Mouse (Mus musculus) natural killer cell, adult 2 months (primary cell): ENCODE results near the gene Adamts15.

Source experiments
- DNase-seq, 2 experiments: peaks; one replicate each; pipeline ENCODE4 v3.0.0; 2022; ENCODE audit warnings: low spot score in 2 of 2

The Adamts15 gene

DNA sequence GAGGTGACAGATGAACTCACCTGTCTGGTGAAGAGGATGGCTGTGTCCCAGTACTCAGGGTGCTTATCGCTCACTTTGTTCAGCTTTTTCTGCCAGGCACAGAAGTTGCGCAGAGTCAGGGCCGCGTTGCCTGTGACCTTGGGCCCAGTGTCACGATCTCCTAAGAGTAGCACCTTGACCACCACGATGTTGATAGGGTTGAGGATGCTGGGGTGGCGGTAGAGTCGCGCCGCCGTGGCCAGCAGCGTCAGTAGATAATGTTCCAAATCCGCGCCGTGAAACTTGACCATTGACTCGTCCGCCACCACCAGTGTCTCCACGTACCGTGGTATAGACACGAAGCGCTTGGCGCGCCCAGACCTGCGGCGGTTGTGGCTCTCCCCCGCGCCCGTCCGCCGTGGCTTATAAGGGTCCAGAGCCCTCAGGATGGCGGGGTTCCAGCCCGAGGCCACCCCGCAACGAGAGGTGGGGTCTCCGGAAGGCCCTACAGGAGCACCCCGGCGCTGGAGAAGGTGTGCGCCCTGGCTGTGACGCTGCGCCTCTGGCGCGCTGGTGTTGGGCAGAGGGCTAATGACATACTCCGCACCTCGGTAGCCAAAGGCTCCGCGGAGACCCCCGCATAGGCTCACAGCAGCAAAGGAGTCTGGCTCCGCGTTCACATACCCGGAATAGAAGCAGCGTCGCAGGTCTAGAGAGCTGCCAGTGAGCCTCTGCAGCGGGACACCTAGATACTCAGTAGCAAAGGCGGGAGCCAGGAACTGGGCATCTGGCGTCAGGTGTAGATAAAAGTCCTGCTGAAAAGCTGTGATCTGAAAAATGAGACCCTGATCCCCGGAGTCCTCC lies 770 bp downstream of the Adamts15 start:
- no peak for DNase-seq

DNA sequence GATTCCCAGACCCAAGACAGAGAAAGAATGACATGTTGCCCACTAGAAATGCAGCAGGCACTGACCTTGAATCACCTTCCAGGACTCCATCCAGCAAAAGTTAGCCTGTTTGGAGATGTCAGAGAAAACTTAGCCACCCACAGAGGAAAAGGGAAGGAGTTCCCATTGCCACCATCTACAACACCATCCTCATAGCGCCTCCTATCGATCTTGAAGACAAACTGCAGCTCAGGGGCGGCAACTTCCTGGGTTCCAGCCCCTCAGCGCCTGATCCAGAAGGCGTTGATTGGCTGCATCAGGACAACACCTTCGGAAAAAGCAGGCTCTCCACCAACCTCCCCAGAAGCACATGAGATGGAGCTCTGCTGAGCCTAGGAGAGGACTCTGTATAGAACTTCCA lies 1.5 kb downstream of the Adamts15 start:
- no peak for DNase-seq

DNA sequence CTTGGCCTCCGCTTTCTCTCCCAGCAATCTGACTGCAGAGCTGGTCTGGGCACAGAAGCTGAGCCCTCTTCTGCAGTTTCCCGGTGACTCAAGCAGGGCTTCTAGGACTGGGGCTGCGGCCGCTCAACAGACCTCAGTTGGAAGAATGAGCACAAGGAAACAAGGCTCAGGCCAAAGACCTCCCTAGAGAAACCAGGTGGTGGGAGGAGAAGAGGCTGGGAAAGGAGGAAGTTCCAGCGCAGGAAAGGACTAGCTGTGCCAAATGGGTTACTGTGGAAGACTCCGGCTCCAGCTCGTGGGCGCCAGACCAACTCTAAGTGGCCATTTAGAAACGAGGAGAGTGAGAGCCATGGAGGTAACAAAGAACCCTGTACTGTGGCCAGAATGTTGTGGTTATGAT lies 2.6 kb downstream of the Adamts15 start:
- DNase-seq = no peak

DNA sequence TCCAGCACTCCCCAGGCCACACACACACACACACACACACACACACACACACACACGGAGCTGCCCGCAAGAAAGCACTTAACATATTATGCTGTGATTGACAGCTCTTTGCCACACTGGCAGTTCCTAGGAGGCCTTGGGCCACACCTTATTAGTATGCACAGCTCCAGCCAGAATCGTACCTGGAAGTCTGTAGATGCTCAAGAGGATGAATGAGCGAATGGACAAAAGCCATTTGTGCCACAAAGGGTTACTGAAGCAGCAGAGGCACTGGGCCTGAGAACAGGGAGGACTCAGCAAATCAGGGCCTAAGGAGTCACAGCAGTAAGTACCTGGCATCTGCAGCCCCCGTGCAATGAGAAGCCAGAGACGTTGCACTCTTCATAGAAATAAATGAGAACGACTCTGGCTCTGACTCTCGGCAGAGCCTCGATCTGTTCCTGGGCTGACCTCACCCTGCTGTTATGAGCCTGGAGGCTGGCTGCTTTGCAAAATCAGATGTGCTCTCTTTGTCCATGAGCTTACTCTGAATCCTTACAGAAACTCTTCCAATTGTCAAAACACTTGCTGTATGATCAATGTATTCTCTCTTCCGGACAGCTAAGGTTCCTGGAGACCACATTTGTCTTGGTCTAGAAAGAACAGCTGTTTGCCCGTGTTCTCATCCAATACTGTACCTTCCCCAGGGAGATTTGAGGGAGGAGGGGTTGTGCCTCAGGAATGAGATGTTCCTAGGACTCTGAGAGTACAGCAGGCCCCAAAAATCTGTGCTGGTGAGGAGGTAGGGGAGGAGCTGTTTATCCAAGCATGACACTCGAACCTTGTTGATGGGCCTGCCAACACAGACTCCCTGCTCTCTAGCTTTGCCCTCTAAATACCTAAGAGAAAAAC lies 3.5 kb downstream of the Adamts15 start:
- no peak for DNase-seq

DNA sequence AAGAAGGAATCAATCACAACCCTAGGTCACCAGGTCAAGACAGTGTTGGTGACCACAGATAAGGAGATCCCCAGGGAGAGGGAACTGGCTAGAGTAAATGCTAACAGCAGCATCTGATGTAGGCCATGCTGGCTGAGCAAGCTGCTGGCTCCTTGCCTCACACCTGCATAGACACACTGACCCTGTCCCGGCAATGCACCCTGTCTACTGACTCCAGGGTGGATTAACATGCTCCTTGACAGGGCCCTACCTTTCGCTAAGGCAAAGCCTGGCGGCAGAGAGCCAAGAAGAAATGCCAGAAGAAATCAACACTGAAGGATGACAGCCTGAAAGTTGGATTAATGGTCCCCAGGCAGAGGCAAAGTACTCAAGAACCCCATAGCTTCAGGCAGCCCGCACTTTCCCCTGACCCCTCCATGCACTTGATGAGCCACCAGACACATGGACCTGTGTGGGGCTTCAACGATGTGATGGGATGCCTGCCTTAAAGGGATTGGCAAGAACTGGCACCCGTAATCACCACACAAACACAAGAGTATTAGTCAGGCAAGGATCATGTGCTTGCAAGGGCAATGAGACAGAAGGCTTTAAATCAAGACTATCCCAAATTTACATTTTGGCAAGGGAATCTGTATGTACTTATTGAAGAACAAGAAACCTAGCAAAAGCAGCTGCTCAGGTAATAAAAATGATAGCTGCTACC lies 5.8 kb downstream of the Adamts15 start:
- no peak for DNase-seq

DNA sequence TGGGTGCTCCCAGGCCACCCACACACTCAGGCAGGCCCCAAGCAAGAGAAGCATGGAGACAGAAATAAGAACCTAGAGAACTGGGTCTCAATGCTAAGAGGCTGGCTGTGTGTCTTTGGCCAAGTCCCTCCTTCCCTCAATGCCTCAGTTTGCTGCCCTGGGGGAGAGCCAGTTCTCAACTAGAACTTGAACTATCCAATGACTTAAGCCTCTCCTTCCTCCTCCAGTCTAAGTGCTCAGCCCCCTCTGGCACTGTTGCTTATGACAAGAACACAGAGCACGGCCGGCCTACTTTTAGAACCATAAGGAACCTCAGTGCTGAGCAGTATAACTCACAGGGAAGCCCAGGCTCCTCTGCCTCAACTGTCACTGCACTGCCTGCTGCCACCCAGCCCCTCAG lies 8.0 kb downstream of the Adamts15 start:
- no peak for DNase-seq

DNA sequence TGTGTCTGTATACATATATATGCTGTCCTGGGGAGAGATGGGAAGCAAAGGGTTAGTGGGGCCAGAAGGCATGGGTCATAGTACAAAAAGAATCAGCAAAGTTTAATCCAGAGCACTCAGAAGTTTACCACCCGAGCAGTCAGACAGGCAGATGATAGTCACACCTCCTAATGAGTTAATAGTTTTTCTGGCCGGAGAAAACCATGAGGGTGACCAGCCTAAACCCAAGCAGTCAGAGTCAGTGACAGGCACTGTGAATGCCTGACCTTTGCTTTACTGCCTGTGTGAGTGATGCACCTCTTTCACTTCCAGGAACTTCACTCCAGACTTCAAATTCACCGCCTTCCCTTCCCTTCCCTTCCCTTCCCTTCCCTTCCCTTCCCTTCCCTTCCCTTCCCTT lies 8.8 kb downstream of the Adamts15 start:
- no peak for DNase-seq

DNA sequence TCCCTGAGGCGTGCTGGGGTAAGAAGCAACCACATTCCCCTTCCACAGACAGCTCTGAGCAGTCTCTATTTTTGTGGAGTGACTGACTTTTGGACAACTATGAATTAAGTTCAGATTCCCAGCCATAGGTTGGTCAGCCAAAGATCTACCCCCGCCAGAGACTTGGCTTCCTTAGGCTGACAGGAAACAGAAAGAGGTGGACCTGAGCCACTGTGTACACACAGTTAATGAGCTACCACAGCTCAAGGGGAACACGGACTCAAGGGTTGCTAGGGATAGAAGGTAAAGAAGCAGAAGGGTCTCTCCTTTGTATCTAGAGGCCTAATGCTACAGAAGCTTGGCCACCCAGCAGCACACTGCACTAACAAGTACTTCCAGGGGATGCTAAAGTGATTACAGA lies 10.1 kb downstream of the Adamts15 start:
- DNase-seq = no peak

DNA sequence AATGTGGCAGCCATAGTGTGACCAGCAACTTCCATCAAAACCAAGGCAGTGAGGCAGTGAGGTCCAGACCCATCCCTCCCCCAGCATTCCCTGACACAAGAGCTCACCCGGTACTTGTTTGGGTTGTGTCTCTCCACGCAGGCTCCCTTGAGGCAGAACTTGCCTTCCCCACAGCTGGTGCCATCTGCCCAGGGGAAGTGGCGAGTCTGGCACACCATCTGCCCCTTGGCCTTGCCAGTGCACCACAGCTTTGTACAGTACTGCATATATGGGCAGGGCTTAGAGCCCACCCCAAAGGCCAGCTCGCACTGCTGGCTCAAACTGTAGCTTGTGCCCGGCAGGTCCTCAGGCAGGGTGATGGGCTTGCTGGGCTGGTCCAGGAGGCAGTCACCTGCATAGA lies 11.8 kb downstream of the Adamts15 start:
- no peak for DNase-seq

DNA sequence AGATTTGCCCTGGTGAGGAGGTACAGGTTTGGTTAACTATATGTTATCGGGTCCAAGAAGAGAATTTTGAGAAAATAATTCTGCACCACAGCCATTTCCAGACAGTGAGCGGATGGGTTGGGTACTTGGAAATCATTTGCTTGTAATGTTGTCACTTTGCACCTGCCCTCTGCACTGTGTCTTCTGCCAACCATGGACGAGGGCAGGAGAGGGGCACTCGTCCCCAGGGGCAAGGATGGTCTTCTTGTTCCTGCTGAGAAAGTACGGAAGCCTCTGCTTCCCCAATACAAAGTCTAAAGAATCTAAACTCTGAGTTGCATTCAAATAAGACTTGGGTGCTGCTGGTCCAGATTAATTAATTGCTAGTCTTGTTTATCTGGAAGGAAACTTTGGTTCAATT lies 13.3 kb downstream of the Adamts15 start:
- DNase-seq = no peak

DNA sequence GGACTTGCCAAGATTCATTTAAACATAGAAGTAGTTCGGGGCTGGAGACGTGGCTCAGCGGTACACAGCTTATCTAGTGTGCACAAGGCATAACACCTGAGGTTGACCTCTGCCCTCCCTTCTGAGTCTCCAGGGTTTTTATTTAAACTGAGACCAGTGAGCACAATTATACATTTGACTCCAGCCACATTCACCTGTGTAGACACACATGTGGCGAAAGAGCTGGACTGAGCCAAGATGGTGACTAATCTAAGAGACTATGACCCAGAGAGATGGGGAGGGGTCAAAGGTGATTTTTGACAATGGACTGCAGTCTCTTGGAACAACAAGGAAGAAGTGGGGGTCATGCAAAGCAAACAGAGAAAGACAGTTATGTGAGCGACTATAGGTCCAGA lies 14.0 kb downstream of the Adamts15 start:
- no peak for DNase-seq

DNA sequence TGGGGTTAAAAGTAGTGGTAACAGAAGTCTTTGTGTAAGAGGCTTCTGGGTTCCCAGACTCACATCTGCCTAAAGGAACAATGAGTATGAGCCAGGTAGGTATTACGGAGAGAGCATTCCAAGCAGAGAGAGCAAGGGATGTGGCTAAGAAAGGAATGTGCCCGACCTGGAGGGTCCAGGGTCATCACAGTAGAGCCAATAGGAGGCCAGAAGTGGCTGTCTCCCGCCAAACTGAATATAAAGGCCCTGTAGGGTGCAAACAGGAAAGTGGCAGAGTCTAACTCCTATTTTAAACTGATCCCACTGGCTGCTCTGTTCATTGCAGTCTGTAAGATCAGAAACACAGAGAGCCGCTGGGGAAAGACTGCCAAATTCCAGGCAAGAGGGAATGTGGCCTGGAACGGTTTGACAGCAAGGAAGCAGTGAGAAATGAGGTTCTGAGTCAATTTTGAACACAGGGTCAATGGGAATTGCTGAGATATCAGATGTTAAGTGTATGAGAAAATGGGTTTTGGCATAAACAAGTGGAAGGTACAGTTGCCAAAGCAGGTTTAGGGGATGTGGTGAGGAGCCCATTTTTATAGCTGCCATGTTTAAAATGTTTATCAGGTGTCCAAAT lies 14.5 kb downstream of the Adamts15 start:
- no peak for DNase-seq

DNA sequence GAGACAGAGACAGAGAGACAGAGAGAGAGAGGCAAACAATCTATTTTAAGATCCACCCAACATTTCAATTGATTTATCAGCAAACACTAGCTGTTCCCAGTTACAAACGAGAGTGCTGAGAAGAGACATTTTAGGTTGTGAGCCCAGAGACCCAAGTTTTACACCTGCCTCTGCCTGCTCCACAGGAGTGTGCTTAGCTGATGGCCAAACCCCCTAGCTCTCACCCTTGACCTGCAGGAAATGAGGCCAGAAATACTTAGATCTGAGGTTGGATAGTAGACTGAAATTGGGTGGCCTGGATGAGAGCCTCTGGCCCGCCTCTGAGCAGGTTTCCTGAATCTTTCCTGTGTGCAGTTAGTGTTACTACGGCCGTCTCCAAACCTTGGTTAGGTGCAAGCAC lies 15.8 kb downstream of the Adamts15 start:
- DNase-seq = no peak

DNA sequence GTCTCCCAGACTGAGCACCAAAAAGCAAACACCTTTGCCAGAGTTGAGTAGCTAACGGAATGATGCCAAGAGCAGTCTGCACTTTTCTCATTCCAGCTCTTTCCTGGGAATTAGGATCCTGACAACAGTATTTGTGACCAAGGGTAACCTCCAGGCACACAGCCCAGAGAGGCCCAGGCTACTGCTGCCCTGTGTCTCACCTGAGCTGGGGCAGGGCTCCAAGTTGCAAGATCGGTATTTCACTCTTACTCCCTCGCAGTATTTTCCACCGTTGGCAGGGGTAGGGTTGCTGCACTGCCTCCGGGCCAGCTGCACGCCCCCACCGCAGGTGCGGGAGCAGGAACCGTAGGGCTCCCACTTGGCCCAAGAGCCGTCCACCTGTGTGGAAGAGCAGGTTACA lies 16.4 kb downstream of the Adamts15 start:
- no peak for DNase-seq

DNA sequence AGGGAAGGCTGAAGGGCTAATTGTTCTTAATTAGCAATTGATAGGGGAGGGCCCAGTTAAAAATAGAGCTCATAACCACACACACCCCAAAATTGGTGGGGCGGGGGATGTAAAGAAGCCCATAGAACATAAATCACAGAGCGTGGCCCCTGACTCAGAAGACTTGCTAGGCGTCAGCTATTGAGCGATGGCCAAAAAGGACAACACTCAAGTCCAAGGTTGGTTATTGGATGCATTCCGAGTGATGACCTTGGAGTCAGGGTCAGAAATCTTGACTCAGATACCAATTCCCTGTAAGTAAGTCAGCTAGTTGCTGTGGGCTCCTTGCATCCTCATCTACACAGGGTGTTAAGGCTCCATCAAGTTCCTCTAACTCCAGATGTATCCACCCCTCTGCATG lies 19.0 kb downstream of the Adamts15 start:
- DNase-seq = no peak

DNA sequence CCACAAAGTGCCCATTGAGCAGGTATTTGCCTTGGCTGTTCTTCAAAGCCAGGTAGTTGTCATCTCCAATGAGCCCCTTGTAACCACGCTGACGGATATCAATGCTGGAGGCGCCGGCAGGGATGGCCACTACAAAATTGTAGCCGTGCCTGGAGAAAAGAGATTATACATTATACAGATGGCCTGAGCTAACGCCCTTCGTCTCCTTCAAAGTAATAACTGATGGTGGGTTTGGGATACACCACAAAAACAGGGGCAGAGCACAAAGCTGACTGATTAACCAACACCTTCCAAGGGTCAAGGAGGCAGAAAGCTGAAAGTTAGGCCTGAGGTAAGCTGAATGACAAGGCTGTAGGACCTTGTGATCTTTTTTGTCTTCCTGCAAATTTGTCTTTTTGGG lies 19.6 kb downstream of the Adamts15 start:
- DNase-seq = no peak

DNA sequence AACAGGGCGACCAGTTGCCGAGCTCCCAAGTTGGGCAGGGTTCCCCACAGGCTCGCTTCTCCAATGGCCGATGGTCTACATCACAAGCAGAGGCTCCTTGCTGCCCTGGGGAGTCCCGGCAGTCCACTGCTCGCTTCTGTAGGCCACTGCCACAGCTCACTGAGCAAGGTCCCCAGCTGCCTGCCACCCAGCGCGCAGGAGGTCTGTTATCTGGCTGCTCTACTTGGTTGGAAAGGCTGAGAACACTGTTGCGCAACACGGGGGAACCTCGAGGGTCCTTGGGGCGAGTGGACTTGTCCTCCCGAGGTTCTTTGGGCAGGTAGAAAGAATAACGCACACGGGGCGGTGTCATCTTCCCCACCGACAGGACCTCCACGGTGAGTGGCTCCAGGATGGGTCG lies 20.1 kb downstream of the Adamts15 start:
- no peak for DNase-seq

DNA sequence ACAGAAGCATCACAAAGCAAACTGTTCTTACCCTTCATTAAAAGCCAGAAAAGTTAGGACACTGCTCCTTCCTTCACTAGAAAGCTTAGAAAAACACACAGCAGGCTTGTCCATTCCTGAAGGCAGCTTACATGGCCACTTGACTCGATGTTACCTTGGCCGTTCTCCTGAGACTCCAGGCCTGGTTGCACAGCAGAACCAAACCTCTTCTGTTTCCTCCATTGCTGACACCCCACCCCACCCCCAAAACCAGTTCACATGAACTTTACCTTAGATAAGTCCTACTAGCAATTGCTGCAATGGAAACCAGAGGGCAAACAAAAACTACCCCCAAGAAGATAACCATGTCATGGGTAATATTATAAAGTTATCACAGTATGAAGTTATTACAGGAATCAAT lies 25.1 kb downstream of the Adamts15 start:
- DNase-seq = no peak

DNA sequence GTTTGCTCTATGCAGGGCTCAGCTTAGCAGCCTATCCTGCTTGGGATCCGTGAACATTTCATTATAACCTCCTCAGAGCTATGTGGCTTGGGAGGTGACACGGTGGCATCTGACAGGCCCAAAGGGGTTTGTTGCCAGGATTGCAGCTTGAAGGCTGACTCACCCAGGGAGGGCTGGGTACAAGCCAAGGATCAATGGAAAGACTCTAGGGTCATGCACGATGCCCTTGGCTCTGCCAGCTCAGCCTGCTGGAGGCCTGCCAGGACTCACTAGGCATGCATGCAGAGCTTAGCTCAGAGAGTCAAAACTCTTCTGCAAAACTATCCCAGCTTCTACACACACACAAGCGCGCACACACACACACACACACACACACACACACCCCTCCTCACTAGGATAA lies 25.5 kb downstream of the Adamts15 start:
- no peak for DNase-seq

DNA sequence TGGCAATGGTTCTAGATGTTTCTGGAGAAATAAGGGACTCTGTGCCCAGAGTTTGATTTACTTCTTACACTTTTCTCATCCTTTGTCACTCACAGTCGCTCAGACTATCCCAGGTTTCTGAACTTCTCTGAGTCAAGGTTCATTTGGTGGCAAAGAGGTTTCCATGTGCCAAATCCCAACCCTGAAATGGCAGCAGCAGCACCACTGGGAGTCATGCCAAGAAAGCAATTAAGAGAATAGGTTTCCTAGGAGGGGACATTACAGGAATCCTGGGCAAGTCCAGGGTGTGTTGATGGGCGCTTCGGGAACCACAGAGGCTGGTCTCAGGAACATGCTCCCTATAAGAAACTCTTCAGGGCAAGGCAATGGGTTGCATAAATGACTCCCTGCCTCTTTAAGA lies 26.6 kb downstream of the Adamts15 start:
- no peak for DNase-seq

DNA sequence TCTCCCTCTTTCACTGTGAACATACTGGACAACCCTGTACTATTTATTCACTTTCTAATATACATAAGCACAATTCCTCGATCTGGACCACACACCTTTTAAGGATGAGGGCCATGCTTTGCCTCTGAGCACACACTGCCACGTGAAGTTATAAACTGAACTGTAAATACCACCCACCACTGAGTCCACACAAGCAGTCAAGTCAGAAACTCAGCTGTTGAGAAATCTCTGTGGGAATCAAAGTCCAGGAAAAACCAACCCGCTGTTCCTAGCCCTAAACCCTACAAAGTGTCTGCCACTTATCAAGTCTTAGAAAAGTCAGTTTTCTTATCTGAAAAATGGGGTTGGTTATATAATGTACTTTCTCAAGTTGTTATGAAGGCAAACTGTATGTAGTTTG lies 36.0 kb downstream of the Adamts15 start:
- no peak for DNase-seq

DNA sequence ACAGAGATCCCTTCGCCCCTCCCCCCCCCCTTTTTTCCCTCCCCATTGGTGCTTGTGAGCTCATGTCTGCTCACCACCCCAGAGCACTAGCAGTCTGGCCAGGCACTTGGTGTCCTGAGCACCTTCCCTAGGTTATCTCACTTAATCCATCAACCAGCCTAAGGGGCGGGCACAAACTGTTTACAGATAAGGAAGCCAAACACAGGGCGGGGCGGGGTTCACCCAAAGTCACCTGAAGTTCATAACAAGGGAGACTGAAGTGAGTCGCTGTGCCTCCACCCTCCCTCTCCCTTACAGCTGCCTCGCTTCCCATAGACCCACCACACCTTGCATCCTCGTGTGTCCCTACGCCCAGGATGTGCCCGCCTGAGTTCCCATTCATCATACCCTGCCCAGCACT lies 41.7 kb downstream of the Adamts15 start:
- no peak for DNase-seq
